Mouse (Mus musculus): Measurements from ENCODE around the gene Spg7. TPM values are rescaled to one million over a fixed set of nuclear protein-coding genes. Genes with fewer than 3 reads are reported as not detected.

Spg7 gene
- 77.3 and 79.9 TPM in 2 replicates for polyA plus RNA-seq (2016; fragmentation: Nextera tagmentation; extraction: Ambion mirVana)

DNA sequence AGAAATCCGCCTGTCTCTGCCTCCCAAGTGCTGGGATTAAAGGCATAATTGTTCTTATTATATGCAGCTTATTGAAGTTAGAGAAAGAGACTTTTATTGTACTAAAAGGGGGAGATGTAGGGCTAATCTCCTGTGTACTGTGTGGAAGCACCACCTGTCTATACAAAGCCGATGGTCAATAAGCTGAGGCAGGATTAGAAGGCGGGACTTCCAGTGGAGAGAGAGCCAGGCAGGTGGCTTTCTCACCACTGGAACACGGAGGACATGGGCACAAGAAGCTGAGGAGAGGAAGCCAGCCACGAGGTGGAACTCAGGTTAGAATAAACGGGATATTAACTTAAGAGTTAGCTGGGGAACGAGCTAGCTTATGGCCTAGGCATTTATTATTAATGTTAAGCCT, at the start of gene Spg7:
Spg7 (plus strand) TSS at position 222 of the 400 bp plus-strand sequence.
- no peaks in the 10 kb centered on the region for H3K9me3 ChIP-seq (replicated peaks)
- H3K36me3 ChIP-seq, result peaks cover 10% of the 10 kb centered on the region; the same call in 1 of the 2 replicates
- H3K4me2 ChIP-seq, result no peak within 1 kb of the TSS
- no peak within 1 kb of the TSS for H3K27ac ChIP-seq (ENCODE audit: poor library complexity, severe bottlenecking)
- no peak within 1 kb of the TSS for H3K9ac ChIP-seq
- no peak for ATAC-seq (ENCODE audit: insufficient number of reproducible peaks, low FRiP score)
- H3K4me1 ChIP-seq (replicated peaks), result peaks cover 26% of the 10 kb centered on the region
- 72% methylated on average over 7 of the region's 7 CpGs for WGBS
- H3K4me3 ChIP-seq, result no peak within 1 kb of the TSS
- H3K27me3 ChIP-seq (replicated peaks), result no peaks in the 10 kb centered on the region

- ATAC-seq (ENCODE audit: insufficient number of reproducible peaks, low FRiP score), result no peak
- H3K9me3 ChIP-seq (replicated peaks), result no peaks in the 10 kb centered on the region
- no peak overlapping the region for H3K4me3 ChIP-seq
- WGBS, result 80% methylated on average over 7 of the region's 7 CpGs
- H3K27ac ChIP-seq (ENCODE audit: poor library complexity, severe bottlenecking), result no peak overlapping the region
- peaks cover 52% of the 10 kb centered on the region for H3K4me1 ChIP-seq (replicated peaks)
- no peak overlapping the region for H3K4me2 ChIP-seq
- no peak overlapping the region for H3K9ac ChIP-seq
- no peaks in the 10 kb centered on the region for H3K27me3 ChIP-seq (replicated peaks)
- no peaks in the 10 kb centered on the region; the same call in 1 of the 2 replicates for H3K36me3 ChIP-seq
Measured at GRCm38 (mm10) chr8:123014429-123014828, 48.3 kb upstream of the Spg7 start.

DNA sequence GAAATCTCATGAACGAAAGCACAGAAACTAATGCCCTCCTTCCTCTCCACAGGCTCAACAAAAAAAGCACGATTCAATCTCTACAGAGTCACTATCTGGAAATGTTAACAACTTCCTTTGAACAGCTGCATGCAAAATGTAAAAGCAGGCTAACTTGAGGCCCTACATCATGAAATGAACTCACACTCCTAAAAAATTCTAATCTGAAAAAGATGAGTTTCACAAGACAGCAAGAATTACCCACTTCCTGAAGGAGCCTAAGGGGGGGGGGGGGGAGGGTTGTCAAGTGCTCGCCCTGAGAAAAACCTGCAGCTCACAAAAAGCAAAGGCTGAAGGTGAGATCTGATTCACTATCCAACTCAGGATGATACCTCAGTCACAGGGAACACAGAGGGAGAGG, 47.7 kb upstream of the Spg7 start:
- H3K4me2 ChIP-seq, result no peak overlapping the region
- ATAC-seq (ENCODE audit: insufficient number of reproducible peaks, low FRiP score), result no peak
- no peak overlapping the region for H3K4me3 ChIP-seq
- H3K36me3 ChIP-seq, result no peaks in the 10 kb centered on the region; the same call in 1 of the 2 replicates
- WGBS, result 40% methylated on average over 3 of the region's 3 CpGs
- no peaks in the 10 kb centered on the region for H3K27me3 ChIP-seq (replicated peaks)
- H3K9ac ChIP-seq, result no peak overlapping the region
- no peak overlapping the region for H3K27ac ChIP-seq (ENCODE audit: poor library complexity, severe bottlenecking)
- peaks cover 53% of the 10 kb centered on the region for H3K4me1 ChIP-seq (replicated peaks)
- no peaks in the 10 kb centered on the region for H3K9me3 ChIP-seq (replicated peaks)

DNA sequence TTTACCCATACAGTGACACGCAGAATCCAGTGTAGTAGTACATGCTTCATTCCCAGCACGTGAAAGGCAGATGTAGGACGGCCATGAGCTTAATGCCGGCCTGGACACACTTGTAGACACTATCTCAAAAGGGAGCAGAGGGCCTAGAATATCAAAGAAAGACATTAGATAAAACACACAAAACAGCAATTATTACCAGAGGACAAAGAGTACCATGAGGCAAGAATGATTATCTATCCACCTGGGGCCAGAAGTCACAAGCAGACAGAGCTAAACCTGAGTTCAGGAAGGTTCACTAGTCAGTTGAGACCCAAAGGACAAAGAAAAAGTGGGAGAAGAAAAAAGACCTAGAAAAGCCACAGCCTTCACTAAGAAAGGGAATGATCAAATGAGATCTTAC, 45.6 kb upstream of the Spg7 start:
- H3K9ac ChIP-seq, result no peak overlapping the region
- H3K27ac ChIP-seq (ENCODE audit: poor library complexity, severe bottlenecking), result no peak overlapping the region
- H3K4me2 ChIP-seq, result no peak overlapping the region
- H3K4me3 ChIP-seq, result no peak overlapping the region
- ATAC-seq (ENCODE audit: insufficient number of reproducible peaks, low FRiP score), result no peak
- no peaks in the 10 kb centered on the region; the same call in 1 of the 2 replicates for H3K36me3 ChIP-seq
- H3K9me3 ChIP-seq (replicated peaks), result no peaks in the 10 kb centered on the region
- peaks cover 70% of the 10 kb centered on the region for H3K4me1 ChIP-seq (replicated peaks)
- no peaks in the 10 kb centered on the region for H3K27me3 ChIP-seq (replicated peaks)
- WGBS, result 82% methylated on average over 4 of the region's 4 CpGs

DNA sequence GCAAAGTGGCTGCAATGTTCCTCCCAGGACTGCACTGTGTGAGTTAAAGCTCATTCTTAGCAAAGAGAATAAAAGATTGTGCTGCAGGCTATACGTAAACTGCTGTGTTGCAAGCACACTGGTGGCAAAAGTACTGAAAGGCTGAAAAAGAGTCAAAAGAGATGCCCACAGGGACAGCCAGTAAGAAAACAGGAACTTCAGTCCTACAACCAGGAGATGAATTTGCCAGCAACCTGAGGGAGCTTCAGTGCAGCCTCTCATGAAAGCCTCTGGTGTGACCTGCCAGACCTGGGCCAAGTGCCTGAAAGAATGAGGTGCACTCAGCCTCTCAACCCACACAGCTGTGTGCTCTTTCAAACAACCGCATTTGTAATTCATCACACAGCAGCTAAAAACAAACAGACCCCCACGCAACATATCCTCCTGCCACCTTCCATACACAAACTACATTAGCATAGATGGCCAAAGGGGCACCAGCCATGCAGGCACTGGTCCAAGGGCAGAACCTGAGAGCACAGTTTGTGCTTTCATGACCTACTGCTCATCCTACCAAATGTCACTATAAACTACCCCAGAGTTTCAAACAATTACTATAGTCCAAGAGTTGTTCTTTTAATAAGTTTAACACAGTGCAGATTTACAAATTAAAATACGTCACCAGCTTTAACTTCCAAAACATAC, 44.1 kb upstream of the Spg7 start:
- no peak overlapping the region for H3K27ac ChIP-seq (ENCODE audit: poor library complexity, severe bottlenecking)
- no peaks in the 10 kb centered on the region for H3K36me3 ChIP-seq
- H3K27me3 ChIP-seq (replicated peaks), result no peaks in the 10 kb centered on the region
- no peaks in the 10 kb centered on the region for H3K9me3 ChIP-seq (replicated peaks)
- H3K4me3 ChIP-seq, result no peak overlapping the region
- H3K4me1 ChIP-seq (replicated peaks), result peaks cover 76% of the 10 kb centered on the region
- H3K9ac ChIP-seq, result no peak overlapping the region
- no peak for ATAC-seq (ENCODE audit: insufficient number of reproducible peaks, low FRiP score)
- WGBS, result 79% methylated on average over 4 of the region's 4 CpGs
- H3K4me2 ChIP-seq, result no peak overlapping the region

- H3K27me3 ChIP-seq (replicated peaks), result no peaks in the 10 kb centered on the region
- no peak overlapping the region for H3K9ac ChIP-seq
- no peak overlapping the region for H3K4me2 ChIP-seq
- no peaks in the 10 kb centered on the region for H3K9me3 ChIP-seq (replicated peaks)
- no peak overlapping the region for H3K27ac ChIP-seq (ENCODE audit: poor library complexity, severe bottlenecking)
- H3K4me1 ChIP-seq (replicated peaks), result peaks cover 66% of the 10 kb centered on the region
- WGBS, result 76% methylated on average over 2 of the region's 2 CpGs
- H3K4me3 ChIP-seq, result no peak overlapping the region
- 0 out of 2 replicates have a peak, but pooled peaks cover 3% of the 10 kb centered on the region for H3K36me3 ChIP-seq
- no peak; the same call in 1 of the 2 replicates for ATAC-seq (ENCODE audit: insufficient number of reproducible peaks, low FRiP score)
Measured at GRCm38 (mm10) chr8:123020084-123020483, 42.7 kb upstream of the Spg7 start.

GRCm38 (mm10) chr8:123020859-123021258, 41.9 kb upstream of the Spg7 start:
- H3K36me3 ChIP-seq, result 0 out of 2 replicates have a peak, but pooled peaks cover 3% of the 10 kb centered on the region
- H3K9me3 ChIP-seq (replicated peaks), result no peaks in the 10 kb centered on the region
- H3K27ac ChIP-seq (ENCODE audit: poor library complexity, severe bottlenecking), result no peak overlapping the region
- H3K4me3 ChIP-seq, result no peak overlapping the region
- no peak for ATAC-seq (ENCODE audit: insufficient number of reproducible peaks, low FRiP score)
- H3K27me3 ChIP-seq (replicated peaks), result no peaks in the 10 kb centered on the region
- WGBS, result 83% methylated on average over 2 of the region's 2 CpGs
- peaks cover 58% of the 10 kb centered on the region for H3K4me1 ChIP-seq (replicated peaks)
- no peak overlapping the region for H3K4me2 ChIP-seq
- no peak overlapping the region for H3K9ac ChIP-seq

- H3K9ac ChIP-seq, result no peak overlapping the region
- no peaks in the 10 kb centered on the region for H3K9me3 ChIP-seq (replicated peaks)
- H3K4me1 ChIP-seq (replicated peaks), result peaks cover 57% of the 10 kb centered on the region
- H3K4me2 ChIP-seq, result no peak overlapping the region
- H3K36me3 ChIP-seq, result 0 out of 2 replicates have a peak, but pooled peaks cover 3% of the 10 kb centered on the region
- WGBS, result 76% methylated on average over 1 of the region's 1 CpGs
- H3K4me3 ChIP-seq, result no peak overlapping the region
- no peak overlapping the region for H3K27ac ChIP-seq (ENCODE audit: poor library complexity, severe bottlenecking)
- 0 out of 2 replicates have a peak, but pooled peaks have one; percentile 29 for ATAC-seq (ENCODE audit: insufficient number of reproducible peaks, low FRiP score)
- H3K27me3 ChIP-seq (replicated peaks), result no peaks in the 10 kb centered on the region
Measured at GRCm38 (mm10) chr8:123021259-123021658, 41.5 kb upstream of the Spg7 start.

DNA sequence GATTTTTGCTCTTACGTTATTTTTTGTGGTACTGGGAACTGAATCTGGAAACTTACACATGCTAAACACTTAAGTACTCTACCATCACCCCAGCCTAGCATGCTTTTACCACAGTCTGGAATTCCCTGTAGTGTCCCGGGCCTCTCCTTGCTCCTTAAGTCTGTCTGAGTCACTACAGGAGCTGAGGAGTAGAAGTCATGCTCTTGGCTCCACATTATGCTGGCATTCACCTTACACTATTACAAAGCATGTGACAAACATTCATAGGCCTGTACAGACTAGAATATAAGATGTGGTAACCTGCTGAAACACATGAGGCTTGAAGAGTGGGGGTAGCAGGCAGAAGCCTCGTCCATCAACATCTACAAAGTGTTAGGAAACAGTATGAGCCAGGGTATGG, 40.0 kb upstream of the Spg7 start:
- 69% methylated on average over 3 of the region's 3 CpGs for WGBS
- Histone ChIP-seq H3K27ac (ENCODE audit: poor library complexity, severe bottlenecking) (0 out of 2 replicates have a peak overlapping the region, but pooled peaks have one; percentile 0), H3K9me3 (replicated peaks) (no peaks in the 10 kb centered on the region), H3K9ac (no peak overlapping the region), H3K4me3 (no peak overlapping the region), H3K4me2 (no peak overlapping the region), H3K27me3 (replicated peaks) (no peaks in the 10 kb centered on the region), H3K36me3 (0 out of 2 replicates have a peak, but pooled peaks cover 3% of the 10 kb centered on the region), H3K4me1 (replicated peaks) (peaks cover 47% of the 10 kb centered on the region)
- no peak for ATAC-seq (ENCODE audit: insufficient number of reproducible peaks, low FRiP score)

DNA sequence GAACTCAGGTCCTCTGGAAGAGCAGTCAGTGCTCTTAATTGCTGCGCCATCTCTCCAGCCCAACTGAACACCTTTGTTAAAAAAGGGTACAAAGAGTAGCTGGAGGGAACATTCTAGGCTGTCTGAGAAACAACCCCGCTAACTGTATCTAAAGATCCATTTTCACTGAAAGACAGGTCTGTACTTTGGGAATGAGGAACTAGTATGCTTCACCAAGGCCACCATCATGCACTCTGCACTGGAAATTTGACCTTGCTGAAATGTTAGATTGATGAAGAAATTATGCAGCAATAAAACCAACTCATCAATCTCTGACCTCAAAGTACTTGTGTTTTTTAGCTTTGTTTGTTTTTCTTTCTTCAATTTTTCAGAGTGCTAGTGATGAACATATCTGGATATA, 38.5 kb upstream of the Spg7 start:
- Histone ChIP-seq H3K9ac (no peak overlapping the region), H3K36me3 (0 out of 2 replicates have a peak, but pooled peaks cover 3% of the 10 kb centered on the region), H3K4me3 (no peak overlapping the region), H3K4me1 (replicated peaks) (peaks cover 34% of the 10 kb centered on the region), H3K4me2 (no peak overlapping the region), H3K27ac (ENCODE audit: poor library complexity, severe bottlenecking) (no peak overlapping the region), H3K27me3 (replicated peaks) (no peaks in the 10 kb centered on the region), H3K9me3 (replicated peaks) (no peaks in the 10 kb centered on the region)
- no peak for ATAC-seq (ENCODE audit: insufficient number of reproducible peaks, low FRiP score)
- 94% methylated on average over 2 of the region's 2 CpGs for WGBS

GRCm38 (mm10) chr8:123025951-123026351, 36.8 kb upstream of the Spg7 start:
- 85% methylated on average over 3 of the region's 3 CpGs for WGBS
- Histone ChIP-seq H3K9me3 (replicated peaks) (no peaks in the 10 kb centered on the region), H3K27me3 (replicated peaks) (no peaks in the 10 kb centered on the region)

More at GRCm38 (mm10) chr8:123025951-123026351, 36.8 kb upstream of the Spg7 start:
- no peak overlapping the region for H3K4me3 ChIP-seq
- no peak overlapping the region for H3K9ac ChIP-seq
- H3K4me1 ChIP-seq (replicated peaks), result peaks cover 21% of the 10 kb centered on the region
- ATAC-seq (ENCODE audit: insufficient number of reproducible peaks, low FRiP score), result no peak
- 0 out of 2 replicates have a peak, but pooled peaks cover 3% of the 10 kb centered on the region for H3K36me3 ChIP-seq
- H3K4me2 ChIP-seq, result no peak overlapping the region
- no peak overlapping the region for H3K27ac ChIP-seq (ENCODE audit: poor library complexity, severe bottlenecking)
